Mouse (Mus musculus) NIH3T3 (cell line): Measurements from ENCODE around the gene Gm13043.
"Not testable (repeated sequence)": the region's sequence is repeated elsewhere in the genome, so short reads cannot be mapped to it uniquely, and the experiment has no call there.

Experiments used
- DNase-seq: peaks from one replicate; pipeline ENCODE4 v3.0.0-alpha.2; 2012; ENCODE audit warnings: low read depth

The Gm13043 gene

DNA sequence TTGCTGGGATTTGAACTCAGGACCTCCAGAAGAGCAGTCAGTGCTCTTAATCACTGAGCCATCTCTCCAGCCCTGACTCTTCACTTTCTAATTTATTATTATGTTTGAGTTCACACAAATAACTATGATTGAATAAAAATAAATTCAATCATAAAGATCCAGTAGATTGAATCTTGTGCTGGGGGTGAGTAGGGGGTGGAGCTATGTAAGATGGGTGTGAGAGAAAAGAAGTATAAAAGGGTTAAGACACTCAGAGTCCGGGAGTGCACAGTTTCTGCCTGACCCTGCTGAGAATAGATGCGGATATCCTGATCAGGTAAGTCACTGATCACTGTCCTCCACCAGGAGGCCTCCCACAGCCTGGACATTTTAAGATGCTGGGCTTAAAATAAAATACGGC, at the start of gene Gm13043:
Gene Gm13043 (plus strand): TSS at position 301 of the 400 bp plus-strand sequence.
- no peak for DNase-seq

DNA sequence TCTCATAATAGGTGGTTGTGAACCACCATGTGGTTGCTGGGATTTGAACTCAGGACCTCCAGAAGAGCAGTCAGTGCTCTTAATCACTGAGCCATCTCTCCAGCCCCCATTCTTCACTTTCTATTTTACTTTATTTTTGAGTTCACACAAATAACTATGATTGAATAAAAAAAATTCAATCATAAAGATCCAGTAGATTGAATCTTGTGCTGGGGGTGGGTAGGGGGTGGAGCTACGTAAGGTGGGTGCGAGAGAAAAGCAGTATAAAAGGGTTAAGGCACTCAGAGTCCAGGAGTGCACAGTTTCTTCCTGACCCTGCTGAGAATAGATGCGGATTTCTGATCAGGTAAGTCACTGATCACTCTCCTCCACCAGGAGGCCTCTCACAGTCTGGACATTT, 24.5 kb downstream of the Gm13043 start, which contains the start of gene Gm13040:
Gene Gm13040 (plus strand): TSS at position 301 of the 400 bp plus-strand sequence.
- DNase-seq, result not testable (repeated sequence)

DNA sequence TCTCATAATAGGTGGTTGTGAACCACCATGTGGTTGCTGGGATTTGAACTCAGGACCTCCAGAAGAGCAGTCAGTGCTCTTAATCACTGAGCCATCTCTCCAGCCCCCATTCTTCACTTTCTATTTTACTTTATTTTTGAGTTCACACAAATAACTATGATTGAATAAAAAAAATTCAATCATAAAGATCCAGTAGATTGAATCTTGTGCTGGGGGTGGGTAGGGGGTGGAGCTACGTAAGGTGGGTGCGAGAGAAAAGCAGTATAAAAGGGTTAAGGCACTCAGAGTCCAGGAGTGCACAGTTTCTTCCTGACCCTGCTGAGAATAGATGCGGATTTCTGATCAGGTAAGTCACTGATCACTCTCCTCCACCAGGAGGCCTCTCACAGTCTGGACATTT, 40.3 kb downstream of the Gm13043 start, which contains the start of the genes BC080695 and Gm13057:
Gene BC080695 (plus strand): TSS at position 301 of the 400 bp plus-strand sequence.
Gene Gm13057 (plus strand): TSS at position 310 of the 400 bp plus-strand sequence.
- DNase-seq, result not testable (repeated sequence)
